Mouse (Mus musculus): ENCODE measurements around the gene Pnpla6. TPM values are rescaled to one million over a fixed set of nuclear protein-coding genes. Genes with fewer than 3 reads are reported as not detected.
A peak's percentile ranks its signal among the peaks of the same experiment; 100 is the strongest.

Gene Pnpla6
- 29.9 and 41.0 TPM in 2 replicates for total RNA-seq (2021)
- long read RNA-seq, experiment 1, partial matches to known transcripts: 11 of 25 reads
- long read RNA-seq, experiment 1, other reads (novel, unspliced or antisense): 14 of 25 reads
- long read RNA-seq, experiment 2, full-length matches to known transcripts: 1 of 17 reads
- long read RNA-seq, experiment 2, partial matches to known transcripts: 9 of 17 reads
- long read RNA-seq, experiment 2, other reads (novel, unspliced or antisense): 7 of 17 reads

DNA sequence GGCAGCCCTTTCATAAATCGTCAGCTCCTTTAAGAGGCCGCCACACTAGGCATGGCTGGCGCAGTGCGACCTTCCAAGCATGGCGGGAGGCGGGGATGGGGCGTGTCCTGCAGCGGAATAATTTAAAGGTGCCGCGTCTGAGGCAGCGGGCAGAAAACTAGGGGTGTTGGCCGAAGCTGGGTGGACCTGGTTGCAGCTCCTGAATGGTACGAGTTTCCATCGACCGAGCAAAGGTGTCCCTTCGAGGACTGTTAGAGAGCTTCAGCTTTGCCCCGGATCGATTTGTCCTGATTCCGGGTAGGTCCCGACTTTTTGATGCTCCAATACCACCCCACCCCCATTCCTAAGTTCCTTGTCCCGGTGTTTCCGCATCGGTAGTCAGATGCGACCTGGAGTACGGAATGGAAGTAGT, at the start of gene Pnpla6:
Gene Pnpla6, plus strand, starts transcription at position 125 of the 412 bp plus-strand sequence.
- DNase-seq: peak; percentile 94

- DNase-seq: peak; percentile 100
These were observed 47.9 kb upstream of the Pnpla6 start, which contains the start of gene Pex11g for GRCm38 (mm10) chr8:3467006-3467885. TSS of gene Pex11g (minus strand) at chr8:3467680.

GRCm38 (mm10) chr8:3467886-3468545, 47.2 kb upstream of the Pnpla6 start:
- DNase-seq: no peak

DNA sequence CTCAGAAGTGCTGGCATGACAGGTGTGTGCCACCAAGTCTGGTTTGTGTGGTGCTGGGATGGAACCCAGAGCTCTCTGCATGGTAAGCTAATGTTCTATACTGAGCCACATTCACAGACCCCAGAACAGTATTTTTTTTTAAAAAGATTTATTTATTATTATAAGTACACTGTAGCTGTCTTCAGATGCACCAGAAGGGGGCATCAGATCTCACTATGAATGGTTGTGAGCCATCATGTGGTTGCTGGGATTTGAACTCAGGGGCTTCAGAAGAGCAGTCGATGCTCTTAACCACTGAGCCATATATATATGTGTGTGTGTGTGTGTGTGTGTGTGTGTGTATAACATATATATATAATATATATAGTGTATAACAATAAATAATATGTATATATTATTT, 46.3 kb upstream of the Pnpla6 start:
- no peak for DNase-seq

DNA sequence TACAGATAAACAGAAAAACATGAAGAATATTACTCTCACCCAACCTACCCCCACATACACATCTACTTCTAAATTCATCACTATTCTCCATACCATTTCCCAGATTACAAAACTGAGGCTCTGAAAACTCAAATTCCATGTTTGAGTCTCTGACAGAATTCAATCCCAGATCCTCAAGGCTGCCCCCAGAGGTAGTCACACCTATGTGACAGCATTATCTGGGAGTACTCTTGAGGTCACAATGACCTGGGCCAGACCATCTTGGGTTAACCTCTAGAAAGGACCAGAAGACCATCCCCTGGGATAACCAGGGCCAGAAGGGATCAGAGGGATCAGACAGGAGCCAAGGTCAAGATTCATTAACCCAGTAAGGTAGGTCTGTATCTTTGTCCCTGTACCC, 44.6 kb upstream of the Pnpla6 start, which contains the start of gene Tex45:
Gene Tex45, plus strand, starts transcription at position 301 of the 400 bp plus-strand sequence.
- DNase-seq: no peak

- DNase-seq: no peak
These were observed 39.3 kb upstream of the Pnpla6 start for GRCm38 (mm10) chr8:3475715-3476429.

DNA sequence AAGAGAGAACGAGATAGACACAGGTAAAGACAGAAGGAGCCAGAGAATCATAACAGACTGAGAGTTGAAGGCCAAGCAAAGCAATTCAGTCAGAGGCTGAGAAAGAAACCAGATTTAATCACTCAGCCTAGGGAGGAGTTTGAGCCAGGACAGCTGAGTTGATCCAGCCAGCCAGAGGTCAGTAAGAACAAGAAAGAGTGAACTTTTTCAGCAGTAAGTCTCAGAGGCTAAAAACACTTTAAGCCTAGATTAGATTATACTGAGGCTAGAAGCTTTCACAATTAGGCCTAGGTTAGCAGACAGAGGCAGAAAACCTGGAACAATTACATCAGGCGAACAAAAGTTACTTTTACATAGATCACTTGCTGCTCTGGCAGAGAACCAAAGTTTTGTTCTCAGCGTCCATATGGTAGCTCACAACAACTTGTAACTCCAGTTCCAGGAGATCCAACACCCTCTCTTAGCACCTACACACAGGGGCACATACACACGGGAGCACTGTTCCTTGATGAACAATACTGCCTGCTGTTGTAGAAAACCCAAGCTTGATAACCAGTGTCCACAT, 34.9 kb upstream of the Pnpla6 start:
- DNase-seq: no peak

DNA sequence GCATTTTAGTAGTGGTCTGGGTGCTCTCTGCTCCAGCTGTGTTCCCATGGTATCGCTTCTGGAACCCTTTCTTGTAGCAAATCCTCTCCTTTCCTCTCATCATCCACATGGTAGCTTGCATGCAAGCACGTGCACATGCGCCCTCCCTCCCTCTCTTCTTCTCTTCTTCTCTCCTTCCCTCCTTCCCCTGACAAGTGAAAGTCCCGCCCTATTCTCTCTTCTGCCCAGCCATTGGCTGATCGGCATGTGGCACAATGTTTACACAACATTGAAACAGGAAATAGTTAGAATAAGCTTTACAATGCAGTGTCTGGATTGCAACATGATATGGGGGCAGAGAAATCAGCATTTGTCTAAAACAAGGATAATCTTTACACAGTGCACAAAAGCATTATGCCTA, 33.6 kb upstream of the Pnpla6 start:
- no peak for DNase-seq

DNA sequence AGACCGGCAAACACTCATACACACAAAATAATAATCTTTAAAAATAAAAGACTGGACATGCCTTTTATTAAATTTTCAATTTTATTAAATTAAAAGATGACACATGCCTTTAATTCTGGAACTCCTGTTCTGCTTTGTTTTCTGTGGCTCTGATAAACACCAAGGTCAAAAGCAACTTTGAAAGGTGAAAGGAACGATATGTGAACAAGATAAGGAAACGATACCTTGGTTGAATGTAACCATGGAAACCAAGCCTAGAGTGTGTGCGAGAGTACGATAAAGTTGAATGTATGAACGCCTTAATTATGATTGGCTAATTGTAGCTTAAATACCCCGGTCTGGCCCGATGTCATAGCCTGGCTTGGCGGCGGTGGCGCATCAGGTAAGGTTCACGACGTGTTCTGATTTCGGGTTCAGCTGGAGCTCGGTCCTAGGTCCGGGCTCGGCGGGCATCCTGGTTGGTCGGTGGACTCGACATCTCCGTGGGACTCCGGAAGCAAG, 32.9 kb upstream of the Pnpla6 start:
- DNase-seq: no peak

DNA sequence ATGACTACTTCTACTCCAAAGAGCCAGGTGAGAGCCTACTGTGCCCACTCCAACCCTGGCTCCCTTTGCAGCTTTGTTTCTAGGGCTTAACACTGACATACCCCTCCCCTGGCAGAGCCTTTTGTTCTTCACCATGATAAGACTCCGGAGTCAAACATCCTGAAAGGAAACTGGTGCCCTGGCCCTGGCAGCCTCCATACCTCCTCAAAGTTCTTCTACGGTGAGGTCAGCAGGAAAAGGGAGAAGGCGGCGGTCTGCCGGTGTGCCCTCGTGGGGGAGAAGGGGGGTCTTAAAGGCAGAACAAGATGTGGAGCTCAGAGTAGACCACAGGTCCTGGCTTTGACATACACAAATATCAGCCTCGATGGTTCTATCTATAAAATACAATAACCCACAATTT, 31.6 kb upstream of the Pnpla6 start:
- DNase-seq: no peak

- DNase-seq: no peak
These were observed 30.0 kb upstream of the Pnpla6 start for GRCm38 (mm10) chr8:3485192-3485591.

GRCm38 (mm10) chr8:3492901-3493844, 22.0 kb upstream of the Pnpla6 start, which contains the start of gene Zfp358:
TSS of gene Zfp358 (plus strand) at chr8:3493138.
- DNase-seq: peak; percentile 89

DNA sequence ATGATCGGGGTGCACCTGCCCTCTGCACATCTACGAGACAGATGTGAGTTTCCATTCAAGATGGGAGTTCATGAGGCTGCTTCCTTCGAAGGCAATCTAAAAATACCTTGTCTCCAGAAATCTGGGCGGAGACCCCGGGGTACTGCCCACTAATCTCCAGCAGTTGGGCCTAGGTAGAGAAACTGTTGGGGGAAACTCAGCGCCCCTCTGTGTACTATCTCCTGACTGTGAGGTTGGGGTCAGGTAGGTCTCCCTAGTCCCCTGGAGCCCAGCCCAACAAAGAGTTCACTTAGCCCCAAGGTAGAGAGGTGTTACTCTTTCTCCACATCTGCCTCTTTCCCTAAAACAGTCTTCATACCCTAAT, 21.4 kb upstream of the Pnpla6 start:
- no peak for DNase-seq

- no peak for DNase-seq
These were observed 19.4 kb upstream of the Pnpla6 start for GRCm38 (mm10) chr8:3495578-3496427.

DNA sequence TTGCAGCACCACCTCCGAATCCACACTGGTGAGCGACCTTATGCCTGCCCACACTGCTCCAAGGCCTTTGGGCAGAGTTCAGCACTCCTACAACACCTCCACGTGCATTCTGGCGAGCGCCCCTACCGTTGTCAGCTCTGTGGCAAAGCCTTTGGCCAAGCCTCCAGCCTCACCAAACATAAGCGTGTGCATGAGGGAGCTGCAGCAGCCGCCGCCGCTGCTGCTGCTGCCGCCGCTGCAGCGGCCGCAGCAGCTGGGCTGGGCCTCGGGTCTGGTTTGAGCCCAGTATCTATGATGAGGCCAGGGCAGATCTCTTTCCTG, 18.8 kb upstream of the Pnpla6 start:
- DNase-seq: no peak

DNA sequence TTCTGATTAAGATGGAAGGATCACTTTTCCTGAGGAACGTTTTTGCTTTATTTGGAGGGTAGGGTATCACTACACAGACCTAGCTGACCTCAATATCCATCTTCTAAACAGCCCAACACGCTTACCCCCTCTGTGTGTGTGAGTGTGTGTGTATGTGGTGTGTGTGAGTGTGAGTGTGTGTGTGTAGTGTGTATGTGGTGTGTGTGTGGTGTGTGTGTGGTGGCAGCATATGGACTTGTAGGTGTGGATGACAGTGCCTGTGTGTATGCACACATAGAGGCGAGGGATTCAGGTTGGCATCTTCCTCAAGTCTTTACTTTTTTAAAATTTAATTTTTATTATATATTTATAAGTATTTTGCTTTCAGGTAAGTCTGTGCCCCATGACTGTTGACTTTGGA, 16.6 kb upstream of the Pnpla6 start:
- DNase-seq: no peak

GRCm38 (mm10) chr8:3499751-3500150, 15.4 kb upstream of the Pnpla6 start:
- no peak for DNase-seq

DNA sequence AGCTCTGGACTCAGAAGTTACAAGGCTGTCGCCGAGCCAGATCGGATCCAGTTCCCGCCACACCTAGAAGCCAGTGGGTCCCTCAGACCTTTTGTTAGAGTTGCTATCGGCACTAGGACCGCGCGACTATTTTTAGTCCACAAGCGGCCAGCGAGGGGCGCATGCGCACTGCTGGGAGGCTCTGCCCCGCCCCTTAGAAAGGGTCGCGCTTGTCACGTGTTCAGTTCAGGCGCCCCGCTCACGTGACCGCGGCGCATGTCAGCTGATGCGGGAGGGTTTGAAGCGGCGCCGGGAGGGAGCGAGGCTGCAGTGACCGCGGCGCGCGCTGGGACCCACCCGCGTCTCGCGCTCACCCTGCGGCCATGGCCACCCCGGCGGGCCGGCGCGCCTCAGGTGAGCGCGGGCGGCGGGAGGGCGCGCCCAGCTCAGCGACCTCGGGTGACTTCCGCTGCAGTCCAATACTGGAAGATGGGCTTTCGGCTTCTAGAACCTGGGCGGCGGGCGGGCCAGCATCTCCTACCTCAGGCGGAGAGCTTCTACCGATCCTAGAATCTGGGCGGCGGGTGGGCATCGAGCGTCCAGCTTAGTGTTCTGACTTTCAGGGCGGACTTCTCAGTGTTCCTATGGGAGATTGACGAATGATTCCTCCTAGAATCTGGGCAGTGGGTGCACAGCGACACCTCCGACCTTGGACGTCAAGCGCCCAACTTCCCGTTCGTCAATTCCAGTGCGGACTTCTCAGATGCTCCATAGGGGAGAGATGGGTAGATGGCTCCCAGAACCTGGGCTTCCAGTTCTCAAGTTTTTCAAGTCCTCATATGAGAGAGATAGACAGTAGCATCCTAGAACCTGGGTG, 14.7 kb upstream of the Pnpla6 start, which contains the start of gene Mcoln1:
Gene Mcoln1, plus strand, starts transcription at position 223 of the 856 bp plus-strand sequence.
- DNase-seq: peak; percentile 99

GRCm38 (mm10) chr8:3502217-3502616, 13.0 kb upstream of the Pnpla6 start:
- no peak for DNase-seq

Measured in adrenal gland, postnatal 14 days (tissue).